Mouse (Mus musculus) hindbrain, embryonic 10.5 days (tissue): ENCODE measurements around the gene Kcnq1. TPM values are rescaled to one million over a fixed set of nuclear protein-coding genes. Genes with fewer than 3 reads are reported as not detected.
A peak's percentile ranks its signal among the peaks of the same experiment; 100 is the strongest.

Experiments used
- DNase-seq: peaks from one replicate; pipeline ENCODE4 v3.0.0-alpha.2; 2017; ENCODE audit warnings: low spot score
- H3K27ac ChIP-seq: fragments of 300-500 bp; sonication (generic); 2 replicates; pipeline ENCODE4 v1.5.1; 2016; ENCODE audit warnings: mild to moderate bottlenecking, moderate library complexity
- H3K27me3 ChIP-seq: fragments of 300-500 bp; sonication (generic); 2 replicates; pipeline ENCODE4 v1.6.1; 2016; ENCODE audit warnings: mild to moderate bottlenecking; ENCODE audit not compliant: poor library complexity, insufficient read depth, severe bottlenecking
- H3K36me3 ChIP-seq: fragments of 300-500 bp; sonication (generic); 2 replicates; pipeline ENCODE4 v1.6.1; 2016; ENCODE audit warnings: mild to moderate bottlenecking, moderate library complexity
- H3K4me1 ChIP-seq: fragments of 300-500 bp; sonication (generic); replicated peaks from 2 replicates; pipeline ENCODE4 v1.6.1; 2016; ENCODE audit warnings: mild to moderate bottlenecking
- H3K4me3 ChIP-seq: fragments of 300-500 bp; sonication (generic); 2 replicates; pipeline ENCODE4 v1.5.1; 2016; ENCODE audit warnings: mild to moderate bottlenecking, moderate library complexity
- H3K9me3 ChIP-seq: fragments of 300-500 bp; sonication (generic); 2 replicates; pipeline ENCODE4 v1.6.1; 2016; ENCODE audit warnings: mild to moderate bottlenecking, moderate library complexity
- WGBS: fragments of 180-500 bp; shearing (Covaris S2); methylation state at CpG from one replicate; pipeline ENCODE4 v1.1.7; 2016; 5-methylcytosine and 5-hydroxymethylcytosine counted together
- polyA plus RNA-seq: library from polyadenylated mRNA; unstranded; fragments of >200 nt; fragmentation: Nextera tagmentation; extraction: Ambion mirVana; gene quantifications from 2 replicates; pipeline ENCODE4 v1.2.1, GENCODE M21; 2016

Kcnq1 gene
- polyA plus RNA-seq, 1 experiment from 2014 or later = 2.3 TPM

DNA sequence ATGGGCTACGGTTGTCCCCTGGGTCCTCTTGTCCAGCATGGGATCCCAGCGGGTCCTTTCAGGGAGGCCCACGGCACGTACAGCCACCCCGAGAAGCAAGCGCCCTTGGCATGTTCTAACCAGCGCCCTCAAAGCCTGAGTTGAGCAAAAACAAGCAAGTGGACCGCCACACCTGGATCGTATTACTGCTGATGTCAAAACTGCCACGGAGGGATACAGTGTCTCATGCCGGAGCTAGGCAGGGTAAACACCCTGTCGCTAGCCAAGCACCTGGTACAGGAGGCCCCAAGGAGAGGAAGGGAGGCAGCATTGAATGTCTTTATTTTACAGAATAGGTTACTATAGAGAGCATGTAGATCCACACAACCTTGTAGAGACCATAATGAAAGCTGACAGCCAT lies 310.2 kb downstream of the Kcnq1 start:
- no peak overlapping the region for H3K4me3 ChIP-seq
- DNase-seq = no peak
- H3K4me1 ChIP-seq = peaks cover 32% of the 10 kb centered on the region
- H3K27me3 ChIP-seq = peaks cover 23% of the 10 kb centered on the region
- peak overlapping the region; percentile 47 for H3K27ac ChIP-seq
- no peaks in the 10 kb centered on the region for H3K9me3 ChIP-seq
- no peaks in the 10 kb centered on the region for H3K36me3 ChIP-seq
- WGBS = 82% methylated on average over 12 of the region's 12 CpGs

DNA sequence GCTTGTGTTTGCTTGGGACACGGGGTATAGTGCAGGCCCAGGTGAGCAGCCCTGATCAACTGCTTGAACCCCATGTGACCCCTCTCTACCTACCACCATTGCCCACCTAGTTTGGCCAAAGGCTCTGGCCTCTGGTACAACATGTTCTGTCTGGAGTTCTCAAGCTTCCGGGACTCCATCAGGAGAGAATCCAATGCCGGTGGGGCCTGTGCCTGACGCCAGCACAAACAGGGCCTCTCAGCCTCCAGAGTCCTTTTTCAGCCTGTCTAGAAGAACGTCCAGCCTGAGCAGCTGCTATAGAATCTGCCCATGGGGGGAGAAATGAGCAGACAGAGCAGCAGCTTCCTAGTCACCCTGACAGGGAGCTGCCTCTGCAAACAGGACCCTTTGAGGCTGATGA lies 311.7 kb downstream of the Kcnq1 start:
- no peak for DNase-seq

DNA sequence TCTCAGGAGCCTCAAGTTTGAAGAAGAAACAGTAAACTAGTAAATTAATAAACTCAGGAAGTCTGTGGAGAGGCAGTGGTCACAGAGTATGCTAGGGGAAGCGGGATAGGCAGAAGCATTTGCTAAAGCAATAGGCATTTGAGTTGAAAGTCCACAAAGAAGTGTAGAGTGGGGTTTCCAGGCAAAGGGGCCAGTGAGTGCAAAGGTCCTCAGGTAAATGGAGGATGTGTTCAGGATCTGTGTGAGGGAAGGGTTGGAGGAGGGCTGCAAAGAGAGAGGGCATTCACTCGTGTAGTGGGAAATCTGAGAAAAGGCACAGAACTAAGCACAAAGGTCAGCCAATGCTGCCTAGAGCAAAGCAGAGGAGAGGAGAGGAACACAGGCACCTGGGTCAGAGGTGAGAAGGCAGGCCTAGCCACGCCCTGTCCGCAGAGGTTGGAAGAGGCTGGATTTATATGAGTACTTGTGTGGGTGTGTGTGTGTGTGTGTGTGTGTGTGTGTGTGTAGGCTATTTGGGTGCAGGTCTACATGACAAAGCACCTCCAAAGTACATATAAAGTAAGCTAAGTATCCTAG lies 313.5 kb downstream of the Kcnq1 start:
- Histone ChIP-seq H3K27me3 (peaks cover 45% of the 10 kb centered on the region), H3K4me3 (no peak overlapping the region), H3K9me3 (no peaks in the 10 kb centered on the region), H3K36me3 (no peaks in the 10 kb centered on the region), H3K4me1 (peaks cover 30% of the 10 kb centered on the region), H3K27ac (no peak overlapping the region)
- WGBS = 83% methylated on average over 4 of the region's 4 CpGs
- no peak for DNase-seq

More for the DNA sequence above, 311.7 kb downstream of the Kcnq1 start:
- no peaks in the 10 kb centered on the region for H3K9me3 ChIP-seq
- H3K4me1 ChIP-seq = peaks cover 32% of the 10 kb centered on the region
- 76% methylated on average over 5 of the region's 5 CpGs for WGBS
- H3K36me3 ChIP-seq = no peaks in the 10 kb centered on the region
- no peak overlapping the region for H3K4me3 ChIP-seq
- peaks cover 29% of the 10 kb centered on the region for H3K27me3 ChIP-seq
- peak overlapping the region; percentile 66 for H3K27ac ChIP-seq

GRCm38 (mm10) chr7:143428142-143428813 lies 322.1 kb downstream of the Kcnq1 start:
- WGBS = 33% methylated on average over 23 of the region's 23 CpGs
- DNase-seq = peak; percentile 90
- H3K36me3 ChIP-seq = no peaks in the 10 kb centered on the region
- H3K4me3 ChIP-seq = peak overlapping the region; percentile 32
- H3K9me3 ChIP-seq = no peaks in the 10 kb centered on the region
- peaks cover 82% of the 10 kb centered on the region for H3K27me3 ChIP-seq
- H3K4me1 ChIP-seq = peaks cover 46% of the 10 kb centered on the region
- peak overlapping the region; percentile 91 for H3K27ac ChIP-seq

- H3K27me3 ChIP-seq = peaks cover 85% of the 10 kb centered on the region
- H3K4me3 ChIP-seq = peak overlapping the region; percentile 32
Measured at GRCm38 (mm10) chr7:143428814-143429499, 322.8 kb downstream of the Kcnq1 start.

DNA sequence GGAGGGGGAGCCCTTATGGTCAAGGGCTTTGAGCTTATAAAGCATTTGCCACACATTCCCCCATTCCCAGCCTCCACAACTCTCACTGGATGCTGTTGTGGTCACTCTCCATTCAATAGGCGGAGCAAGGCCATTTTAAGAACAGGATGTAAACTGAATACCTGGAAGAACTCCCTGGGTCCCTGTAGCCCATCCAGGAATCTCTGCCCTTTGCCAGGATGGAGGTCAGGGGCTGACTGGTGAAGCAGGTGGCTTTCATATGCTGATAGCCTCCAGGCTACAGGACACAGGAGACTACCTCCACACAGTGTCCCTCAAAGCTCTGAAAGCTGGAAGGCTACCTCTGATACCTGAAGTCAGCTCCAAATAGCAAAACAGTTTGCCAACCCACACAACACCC lies 326.5 kb downstream of the Kcnq1 start:
- peaks cover 85% of the 10 kb centered on the region for H3K27me3 ChIP-seq
- peaks cover 59% of the 10 kb centered on the region for H3K4me1 ChIP-seq

More at GRCm38 (mm10) chr7:143428814-143429499, 322.8 kb downstream of the Kcnq1 start:
- Histone ChIP-seq H3K36me3 (no peaks in the 10 kb centered on the region), H3K27ac (peak overlapping the region; percentile 91), H3K9me3 (no peaks in the 10 kb centered on the region), H3K4me1 (peaks cover 52% of the 10 kb centered on the region)
- WGBS = 30% methylated on average over 2 of the region's 2 CpGs
- DNase-seq = peak; percentile 53

GRCm38 (mm10) chr7:143433331-143433730 lies 327.2 kb downstream of the Kcnq1 start:
- H3K4me3 ChIP-seq = no peak overlapping the region
- peaks cover 82% of the 10 kb centered on the region for H3K27me3 ChIP-seq
- no peaks in the 10 kb centered on the region for H3K9me3 ChIP-seq
- H3K36me3 ChIP-seq = no peaks in the 10 kb centered on the region
- WGBS = 71% methylated on average over 7 of the region's 7 CpGs
- H3K4me1 ChIP-seq = peaks cover 59% of the 10 kb centered on the region
- no peak for DNase-seq
- peak overlapping the region; percentile 50 for H3K27ac ChIP-seq

More for the DNA sequence above, 326.5 kb downstream of the Kcnq1 start:
- Histone ChIP-seq H3K4me3 (no peak overlapping the region), H3K27ac (no peak overlapping the region), H3K9me3 (no peaks in the 10 kb centered on the region), H3K36me3 (no peaks in the 10 kb centered on the region)
- DNase-seq = no peak
- 82% methylated on average over 1 of the region's 1 CpGs for WGBS

DNA sequence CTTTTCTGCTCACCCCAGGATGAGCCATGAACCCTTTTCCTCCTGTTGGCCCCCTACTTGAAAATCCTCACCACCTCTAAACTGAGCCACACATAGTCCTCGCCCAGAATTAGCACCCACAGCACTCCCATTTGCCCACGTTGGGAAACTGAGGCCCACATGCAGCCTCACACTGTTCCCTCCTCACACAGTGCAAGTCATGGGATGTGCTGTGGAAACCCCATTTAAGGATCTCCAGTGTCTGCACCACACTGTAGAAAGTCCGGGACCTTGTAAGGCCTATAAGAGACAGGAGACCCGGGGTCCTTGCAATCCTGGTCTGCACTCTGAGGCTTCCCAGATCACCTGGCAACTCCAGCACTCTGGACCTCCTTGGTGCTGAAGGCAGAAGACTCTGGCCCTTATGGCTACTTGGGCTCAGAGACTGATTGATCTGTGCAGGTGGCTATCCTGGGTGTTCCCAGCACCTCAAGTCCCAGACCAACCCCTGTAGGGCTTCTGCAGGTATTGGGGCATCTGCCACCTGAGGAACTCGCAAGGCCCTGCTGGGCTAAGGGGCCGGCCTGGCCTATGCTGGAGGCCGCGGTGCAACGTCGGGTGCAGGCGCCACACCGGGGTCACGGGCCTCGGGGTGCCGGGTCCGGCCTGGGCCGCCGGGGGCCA lies 331.2 kb downstream of the Kcnq1 start:
- 14% methylated on average over 18 of the region's 18 CpGs for WGBS
- Histone ChIP-seq H3K27ac (peak overlapping the region; percentile 94), H3K36me3 (no peaks in the 10 kb centered on the region), H3K4me1 (peaks cover 59% of the 10 kb centered on the region), H3K9me3 (no peaks in the 10 kb centered on the region), H3K27me3 (peaks cover 93% of the 10 kb centered on the region), H3K4me3 (peak overlapping the region; percentile 57)
- DNase-seq = no peak

DNA sequence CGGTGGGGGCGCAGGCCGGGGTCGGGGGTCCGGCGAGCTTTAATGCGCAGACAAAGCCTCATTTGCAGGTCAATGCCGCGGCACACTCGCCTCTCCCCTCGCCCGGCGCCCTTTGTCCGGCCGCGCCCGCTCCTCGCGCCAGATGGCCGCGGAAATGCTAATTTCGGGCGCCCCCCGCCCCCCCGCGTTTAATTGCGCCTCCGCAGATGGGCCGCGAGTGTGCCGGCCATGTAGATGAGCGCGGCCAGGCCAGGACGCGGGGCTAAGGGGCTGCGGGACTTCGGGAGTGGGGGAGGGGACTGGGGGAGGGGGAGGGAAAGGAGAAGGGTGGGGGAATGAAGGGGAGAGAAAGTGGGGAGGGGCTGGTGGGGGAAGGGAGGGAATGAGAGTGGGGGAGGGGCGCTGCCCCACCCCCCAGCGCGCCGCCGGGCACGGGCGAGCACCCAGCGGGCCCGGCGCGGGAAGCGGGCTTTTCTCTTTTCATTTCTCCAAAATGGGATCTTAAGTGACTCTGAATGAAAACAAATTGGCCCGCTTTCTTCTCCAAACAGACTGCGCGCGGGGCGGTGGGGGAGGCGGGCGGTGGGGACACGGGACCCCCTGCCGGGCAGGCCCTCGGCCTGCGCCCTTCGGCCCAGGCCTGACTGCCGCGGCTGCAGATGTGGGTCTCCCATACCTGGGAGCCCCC lies 331.9 kb downstream of the Kcnq1 start:
- H3K4me3 ChIP-seq = peak overlapping the region; percentile 57

DNA sequence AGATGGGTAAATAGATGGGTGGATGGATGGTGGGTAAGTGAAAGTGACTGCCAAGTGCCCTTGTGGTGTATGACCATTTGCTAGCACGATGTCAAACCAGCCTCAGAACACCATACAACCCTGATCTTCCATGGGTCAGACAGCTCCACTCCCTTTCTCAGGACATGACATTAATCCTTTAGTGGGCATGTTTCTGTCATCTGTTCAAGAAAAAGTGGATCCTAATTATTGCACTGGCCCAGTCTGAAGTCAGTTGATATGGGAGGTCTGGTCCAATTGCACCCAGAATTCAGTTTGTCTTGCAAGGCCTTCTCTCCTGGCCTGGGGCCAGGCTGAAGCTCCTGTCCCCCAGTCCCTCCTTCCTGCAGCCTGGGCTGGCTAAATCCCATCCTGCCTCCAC lies 332.8 kb downstream of the Kcnq1 start:
- DNase-seq = no peak
- WGBS = 81% methylated on average over 1 of the region's 1 CpGs
- peak overlapping the region; percentile 57 for H3K4me3 ChIP-seq
- H3K4me1 ChIP-seq = peaks cover 65% of the 10 kb centered on the region
- H3K27ac ChIP-seq = peak overlapping the region; percentile 94; the same call in 1 of the 2 replicates
- peaks cover 93% of the 10 kb centered on the region for H3K27me3 ChIP-seq
- H3K9me3 ChIP-seq = no peaks in the 10 kb centered on the region
- H3K36me3 ChIP-seq = no peaks in the 10 kb centered on the region

More for the DNA sequence above, 331.9 kb downstream of the Kcnq1 start:
- DNase-seq = peak; percentile 88
- Histone ChIP-seq H3K27ac (peak overlapping the region; percentile 94), H3K27me3 (peaks cover 93% of the 10 kb centered on the region), H3K9me3 (no peaks in the 10 kb centered on the region), H3K4me1 (peaks cover 64% of the 10 kb centered on the region), H3K36me3 (no peaks in the 10 kb centered on the region)
- under 1% methylated on average over 63 of the region's 63 CpGs for WGBS

GRCm38 (mm10) chr7:143444580-143444954 lies 338.4 kb downstream of the Kcnq1 start:
- Histone ChIP-seq H3K4me3 (peak overlapping the region; percentile 53), H3K36me3 (no peaks in the 10 kb centered on the region), H3K9me3 (no peaks in the 10 kb centered on the region), H3K27ac (peak overlapping the region; percentile 89), H3K4me1 (peaks cover 68% of the 10 kb centered on the region), H3K27me3 (peaks cover 96% of the 10 kb centered on the region)
- DNase-seq = peak; percentile 23
- 23% methylated on average over 8 of the region's 8 CpGs for WGBS

- H3K36me3 ChIP-seq = no peaks in the 10 kb centered on the region
- peaks cover 94% of the 10 kb centered on the region for H3K27me3 ChIP-seq
- H3K9me3 ChIP-seq = no peaks in the 10 kb centered on the region
- H3K4me1 ChIP-seq = peaks cover 66% of the 10 kb centered on the region
- H3K4me3 ChIP-seq = peak overlapping the region; percentile 53
- H3K27ac ChIP-seq = peak overlapping the region; percentile 89
- WGBS = 1% methylated on average over 55 of the region's 55 CpGs
- peak; percentile 63 for DNase-seq
Measured at GRCm38 (mm10) chr7:143444955-143445648, 338.9 kb downstream of the Kcnq1 start.
